Mouse (Mus musculus) hindbrain, embryonic 16.5 days (tissue): ENCODE results near the gene Car7. TPM values are rescaled to one million over a fixed set of nuclear protein-coding genes. Genes with fewer than 3 reads are reported as not detected.
A peak's percentile ranks its signal among the peaks of the same experiment; 100 is the strongest.

Source experiments
- ATAC-seq: fragments of 200-750 bp; cut with Nextera tagmentation; 2 replicates; pipeline ENCODE4 v1.8.0; 2017; ENCODE audit warnings: moderate TSS enrichment, moderate library complexity
- H3K27ac ChIP-seq: fragments of 300-500 bp; sonication (generic); 2 replicates; pipeline ENCODE4 v1.5.1; 2014; ENCODE audit warnings: low read depth, mild to moderate bottlenecking, control low read depth, low read length, moderate library complexity
- H3K27me3 ChIP-seq: fragments of 300-500 bp; sonication (generic); replicated peaks from 2 replicates; pipeline ENCODE4 v1.6.1; 2014; ENCODE audit warnings: low read length; ENCODE audit not compliant: control insufficient read depth, insufficient read depth
- H3K36me3 ChIP-seq: fragments of 300-500 bp; sonication (generic); 2 replicates; pipeline ENCODE4 v1.6.1; 2014; ENCODE audit warnings: mild to moderate bottlenecking, low read length, moderate library complexity, mixed read lengths; ENCODE audit not compliant: control insufficient read depth, insufficient read depth
- H3K4me1 ChIP-seq: fragments of 300-500 bp; sonication (generic); 2 replicates; pipeline ENCODE4 v1.6.1; 2014; ENCODE audit warnings: low read depth, low read length; ENCODE audit not compliant: control insufficient read depth, insufficient read depth
- H3K4me2 ChIP-seq: fragments of 300-500 bp; sonication (generic); 2 replicates; pipeline ENCODE4 v1.6.1; 2014; ENCODE audit warnings: mild to moderate bottlenecking, low read length, control low read depth, moderate library complexity
- H3K4me3 ChIP-seq: fragments of 300-500 bp; sonication (generic); 2 replicates; pipeline ENCODE4 v1.5.1; 2014; ENCODE audit warnings: mild to moderate bottlenecking, low read length, control low read depth, moderate library complexity
- H3K9ac ChIP-seq: fragments of 300-500 bp; sonication (generic); 2 replicates; pipeline ENCODE4 v1.6.1; 2014; ENCODE audit warnings: low read depth, mild to moderate bottlenecking, control low read depth, low read length, moderate library complexity
- H3K9me3 ChIP-seq: fragments of 300-500 bp; sonication (generic); 2 replicates; pipeline ENCODE4 v1.6.1; 2014; ENCODE audit warnings: mild to moderate bottlenecking, low read length, moderate library complexity; ENCODE audit not compliant: control insufficient read depth
- WGBS: fragments of 180-500 bp; shearing (Covaris S2); extraction: QIAGEN DNeasy Blood & Tissue Kit; methylation state at CpG from one replicate; pipeline ENCODE4 v1.1.7; 2014; 5-methylcytosine and 5-hydroxymethylcytosine counted together
- polyA plus RNA-seq: library from polyadenylated mRNA; unstranded; fragments of >200 nt; fragmentation: Nextera tagmentation; extraction: Ambion mirVana; gene quantifications from 2 replicates; pipeline ENCODE4 v1.2.1, GENCODE M21; 2015

The Car7 gene
- polyA plus RNA-seq, 1 experiment from 2014 or later: 4.9 TPM

DNA sequence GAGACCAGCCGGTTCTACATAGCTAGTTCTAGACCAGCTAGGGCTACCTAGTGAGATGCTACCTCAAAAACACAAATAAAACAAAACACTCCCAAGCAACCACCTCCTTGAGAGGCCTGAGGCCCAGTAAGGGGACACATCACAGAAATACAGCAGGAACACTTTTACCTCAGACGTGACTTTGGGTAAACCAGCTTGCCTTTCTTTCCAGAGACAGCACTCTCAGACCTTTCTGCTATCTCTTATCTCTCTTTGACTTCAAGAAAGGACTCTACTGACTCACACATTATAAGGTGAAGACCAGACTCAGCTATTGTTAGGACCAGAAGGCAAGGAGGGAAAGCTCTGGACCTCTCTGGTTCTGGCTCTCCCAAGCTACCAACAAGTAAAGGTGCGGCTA, 55.8 kb downstream of the Car7 start:
- 91% methylated on average over 3 of the region's 3 CpGs for WGBS
- no peaks in the 10 kb centered on the region for H3K9me3 ChIP-seq
- H3K4me3 ChIP-seq: no peak overlapping the region
- H3K9ac ChIP-seq: no peak overlapping the region
- no peak for ATAC-seq
- H3K27ac ChIP-seq: no peak overlapping the region
- H3K4me1 ChIP-seq: peaks cover 6% of the 10 kb centered on the region
- H3K4me2 ChIP-seq: no peak overlapping the region; the same call in 1 of the 2 replicates
- no peaks in the 10 kb centered on the region for H3K27me3 ChIP-seq
- peaks cover 7% of the 10 kb centered on the region for H3K36me3 ChIP-seq

DNA sequence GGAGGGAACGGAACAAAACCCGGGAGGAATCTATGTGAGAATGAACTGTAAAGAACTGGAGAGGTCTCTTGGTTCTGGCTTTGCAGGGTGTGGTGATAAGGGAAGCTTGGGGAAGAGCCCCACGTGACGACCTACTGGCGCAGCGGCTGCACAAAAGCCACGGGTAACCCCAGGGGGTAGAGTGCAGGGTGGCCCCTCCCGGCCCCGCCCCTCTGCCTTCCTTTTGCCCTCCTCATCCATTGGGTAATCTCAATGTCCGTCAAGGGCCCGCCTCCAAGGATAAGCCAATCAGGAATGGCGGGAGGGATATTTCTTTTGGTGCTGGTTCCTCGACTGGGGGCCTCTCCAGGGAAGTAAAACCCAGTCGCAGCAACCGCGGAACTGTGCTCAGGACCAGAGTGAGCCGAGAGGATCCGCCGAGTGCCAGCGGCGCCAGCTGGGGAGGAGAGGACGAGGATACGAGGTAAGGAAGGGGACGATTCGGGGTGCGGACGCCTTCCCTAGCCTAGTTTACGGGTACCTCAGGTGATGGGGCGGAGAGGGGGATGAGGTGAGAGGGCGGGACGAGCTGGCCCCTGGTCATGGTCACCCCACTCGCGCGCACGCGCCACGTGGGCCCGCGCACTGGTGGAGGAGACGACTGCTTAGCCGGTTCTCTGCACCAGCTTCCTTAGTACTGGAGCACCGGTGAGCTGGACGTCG, 56.8 kb downstream of the Car7 start, which contains the start of gene Pdp2:
Pdp2 (plus strand) TSS at position 319 of the 702 bp plus-strand sequence.
- H3K27me3 ChIP-seq: no peaks in the 10 kb centered on the region
- H3K36me3 ChIP-seq: peaks cover 10% of the 10 kb centered on the region
- peak within 1 kb of the TSS; percentile 88 for H3K27ac ChIP-seq
- peak; percentile 99 for ATAC-seq
- peak within 1 kb of the TSS; percentile 83 for H3K4me2 ChIP-seq
- peak within 1 kb of the TSS; percentile 83 for H3K9ac ChIP-seq
- H3K9me3 ChIP-seq: no peaks in the 10 kb centered on the region
- peak within 1 kb of the TSS; percentile 77 for H3K4me3 ChIP-seq
- H3K4me1 ChIP-seq: peaks cover 6% of the 10 kb centered on the region
- WGBS: 0% methylated on average over 38 of the region's 44 CpGs

DNA sequence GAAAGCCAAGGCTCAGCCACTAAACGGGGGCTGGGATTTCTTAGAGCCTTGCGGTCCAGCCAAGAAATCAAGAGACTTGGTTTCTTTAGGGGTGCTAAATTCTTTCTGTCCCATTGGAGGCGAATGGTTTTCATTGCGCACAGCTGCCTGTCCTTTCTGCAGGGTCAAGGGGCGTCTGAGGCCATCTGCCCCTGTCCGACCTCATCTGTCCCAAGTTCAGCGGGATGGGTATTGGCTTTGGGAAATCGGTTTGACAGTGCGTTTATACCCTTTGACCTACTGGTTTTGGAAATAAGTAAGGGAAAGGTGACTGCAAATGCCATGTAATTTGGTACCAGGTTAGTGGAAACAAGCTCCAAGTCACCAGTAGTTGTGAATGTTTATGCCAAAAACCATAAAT, 57.4 kb downstream of the Car7 start:
- Histone ChIP-seq H3K9ac (peak overlapping the region; percentile 83), H3K27ac (peak overlapping the region; percentile 88), H3K4me3 (peak overlapping the region; percentile 77), H3K4me2 (peak overlapping the region; percentile 83), H3K36me3 (peaks cover 10% of the 10 kb centered on the region), H3K27me3 (no peaks in the 10 kb centered on the region), H3K4me1 (peaks cover 6% of the 10 kb centered on the region), H3K9me3 (no peaks in the 10 kb centered on the region)
- 2% methylated on average over 9 of the region's 9 CpGs for WGBS
- ATAC-seq: no peak; the same call in 1 of the 2 replicates

DNA sequence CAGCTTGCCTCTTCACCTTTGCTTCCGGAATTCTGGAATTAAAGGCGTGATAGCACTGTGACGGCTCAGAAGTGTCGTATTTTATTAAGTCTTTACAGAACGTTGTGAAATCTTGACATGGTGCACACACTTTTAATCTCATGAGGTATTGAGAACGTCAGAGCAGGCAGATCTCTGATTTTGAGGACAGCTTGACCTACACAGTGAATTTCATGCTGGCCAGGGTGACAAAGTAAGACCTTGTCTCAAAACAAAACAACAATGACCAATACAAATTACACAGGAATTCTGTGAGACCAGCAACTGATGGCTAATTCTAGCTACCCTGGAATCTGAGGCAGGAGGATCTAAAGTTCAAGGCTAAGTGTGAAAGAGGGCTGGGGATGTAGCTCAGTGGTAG, 58.1 kb downstream of the Car7 start:
- H3K36me3 ChIP-seq: peaks cover 10% of the 10 kb centered on the region
- H3K9me3 ChIP-seq: no peaks in the 10 kb centered on the region
- H3K27ac ChIP-seq: no peak overlapping the region
- WGBS: 76% methylated on average over 6 of the region's 6 CpGs
- H3K27me3 ChIP-seq: no peaks in the 10 kb centered on the region
- peak overlapping the region; percentile 83 for H3K4me2 ChIP-seq
- H3K4me3 ChIP-seq: no peak overlapping the region
- H3K9ac ChIP-seq: no peak overlapping the region
- H3K4me1 ChIP-seq: peaks cover 6% of the 10 kb centered on the region
- ATAC-seq: no peak

DNA sequence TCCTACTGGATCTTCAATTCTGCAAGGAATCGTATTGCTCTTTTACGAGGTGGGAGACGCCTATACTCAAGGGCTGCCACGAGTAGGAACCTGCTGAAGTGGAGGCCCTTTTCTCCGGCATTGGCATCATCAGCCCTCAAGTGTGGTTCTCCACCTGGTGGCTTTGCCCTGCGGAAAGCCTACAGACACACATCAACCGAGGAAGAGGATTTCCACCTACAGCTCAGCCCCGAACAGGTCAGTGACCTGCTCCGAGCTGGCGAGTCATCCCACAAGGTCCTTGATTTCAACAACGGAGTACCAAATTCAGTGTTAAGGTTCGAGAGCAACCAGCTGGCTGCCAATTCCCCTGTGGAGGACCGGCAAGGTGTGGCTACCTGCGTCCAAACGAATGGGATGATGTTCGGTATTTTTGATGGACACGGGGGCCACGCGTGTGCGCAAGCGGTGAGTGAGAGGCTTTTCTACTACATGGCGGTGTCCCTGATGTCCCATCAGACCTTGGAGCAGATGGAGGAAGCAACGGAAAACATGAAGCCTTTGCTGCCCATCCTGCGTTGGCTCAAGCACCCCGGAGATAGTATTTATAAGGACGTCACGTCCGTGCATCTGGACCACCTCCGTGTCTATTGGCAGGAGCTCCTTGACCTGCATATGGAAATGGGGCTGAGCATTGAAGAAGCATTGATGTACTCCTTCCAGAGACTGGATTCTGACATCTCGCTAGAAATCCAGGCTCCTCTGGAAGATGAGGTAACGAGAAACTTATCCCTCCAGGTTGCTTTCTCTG, 59.2 kb downstream of the Car7 start:
- Histone ChIP-seq H3K4me3 (no peak overlapping the region), H3K9me3 (no peaks in the 10 kb centered on the region), H3K27me3 (no peaks in the 10 kb centered on the region), H3K36me3 (peaks cover 10% of the 10 kb centered on the region), H3K4me1 (peaks cover 6% of the 10 kb centered on the region), H3K27ac (no peak overlapping the region), H3K4me2 (no peak overlapping the region), H3K9ac (no peak overlapping the region)
- 95% methylated on average over 31 of the region's 31 CpGs for WGBS
- no peak for ATAC-seq

DNA sequence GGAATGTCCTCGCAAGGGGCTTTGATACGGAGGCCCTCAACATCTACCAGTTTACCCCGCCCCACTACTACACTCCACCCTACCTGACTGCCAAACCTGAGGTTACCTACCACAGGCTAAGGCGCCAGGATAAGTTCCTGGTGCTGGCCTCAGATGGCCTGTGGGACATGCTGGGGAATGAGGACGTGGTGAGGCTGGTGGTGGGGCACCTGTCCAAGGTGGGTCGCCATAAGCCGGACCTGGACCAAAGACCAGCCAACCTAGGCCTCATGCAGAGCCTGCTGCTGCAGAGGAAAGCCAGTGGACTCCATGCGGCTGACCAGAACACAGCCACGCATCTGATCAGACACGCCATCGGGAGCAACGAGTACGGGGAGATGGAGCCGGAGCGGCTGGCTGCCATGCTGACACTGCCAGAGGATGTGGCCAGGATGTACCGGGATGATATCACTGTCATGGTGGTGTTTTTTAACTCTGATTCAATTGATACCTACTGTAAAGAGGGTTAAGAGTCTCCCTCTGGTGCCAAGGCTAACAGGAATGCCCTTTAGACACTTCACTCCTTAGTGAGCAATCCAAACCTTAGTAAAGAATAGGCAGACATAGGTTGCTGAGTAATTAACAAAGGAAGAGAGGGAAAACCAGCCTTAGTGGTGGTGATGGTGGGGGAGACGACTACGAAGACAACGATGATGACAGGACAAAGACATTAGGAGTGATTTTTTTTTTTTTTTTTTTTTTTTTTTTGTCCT, 60.3 kb downstream of the Car7 start:
- H3K9me3 ChIP-seq: no peaks in the 10 kb centered on the region
- no peak overlapping the region for H3K4me3 ChIP-seq
- H3K4me2 ChIP-seq: no peak overlapping the region
- H3K4me1 ChIP-seq: peaks cover 6% of the 10 kb centered on the region
- H3K9ac ChIP-seq: no peak overlapping the region
- H3K27ac ChIP-seq: no peak overlapping the region
- H3K36me3 ChIP-seq: peaks cover 10% of the 10 kb centered on the region
- ATAC-seq: no peak
- WGBS: 96% methylated on average over 19 of the region's 19 CpGs
- H3K27me3 ChIP-seq: no peaks in the 10 kb centered on the region

DNA sequence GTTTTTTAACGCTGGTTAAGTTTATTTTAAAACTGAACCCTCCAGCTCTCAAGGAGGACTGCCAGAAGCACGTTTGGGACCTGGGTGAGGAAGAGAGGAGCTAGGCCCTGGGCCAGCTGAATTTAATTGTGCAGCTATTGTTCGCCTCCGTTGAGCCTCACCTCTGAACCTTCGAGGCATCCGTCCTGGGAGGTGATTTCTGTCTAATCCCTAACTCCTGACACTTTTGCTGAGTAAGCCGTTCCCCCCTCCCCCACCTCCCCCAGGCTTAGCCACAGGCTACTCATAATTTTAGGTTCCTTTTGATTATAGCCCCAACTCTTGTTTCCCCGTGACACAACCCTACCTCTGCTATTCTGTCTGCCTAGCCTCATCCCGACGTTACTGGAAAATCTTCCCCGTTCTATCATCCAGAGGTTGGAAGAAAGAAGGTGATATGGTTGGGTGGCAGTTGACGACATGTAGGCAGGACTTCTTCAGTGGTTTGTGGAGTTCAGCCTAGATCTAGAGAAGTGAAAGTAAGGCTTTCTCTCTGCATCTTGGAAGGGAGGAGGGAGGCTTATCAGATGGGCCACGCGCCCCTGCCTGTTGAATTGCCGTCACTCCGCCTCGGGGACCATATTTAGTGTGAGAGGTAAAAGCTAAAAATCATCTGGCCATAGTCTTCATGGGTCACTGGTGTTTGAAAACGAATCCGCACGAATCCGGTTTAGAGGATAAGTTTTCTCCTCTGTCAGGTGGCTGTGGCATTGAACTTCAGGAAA, 61.5 kb downstream of the Car7 start:
- Histone ChIP-seq H3K4me2 (no peak overlapping the region), H3K4me1 (peaks cover 6% of the 10 kb centered on the region), H3K27ac (no peak overlapping the region), H3K27me3 (no peaks in the 10 kb centered on the region), H3K9ac (no peak overlapping the region), H3K36me3 (peaks cover 10% of the 10 kb centered on the region), H3K4me3 (no peak overlapping the region), H3K9me3 (no peaks in the 10 kb centered on the region)
- WGBS: 90% methylated on average over 21 of the region's 21 CpGs
- ATAC-seq: no peak

DNA sequence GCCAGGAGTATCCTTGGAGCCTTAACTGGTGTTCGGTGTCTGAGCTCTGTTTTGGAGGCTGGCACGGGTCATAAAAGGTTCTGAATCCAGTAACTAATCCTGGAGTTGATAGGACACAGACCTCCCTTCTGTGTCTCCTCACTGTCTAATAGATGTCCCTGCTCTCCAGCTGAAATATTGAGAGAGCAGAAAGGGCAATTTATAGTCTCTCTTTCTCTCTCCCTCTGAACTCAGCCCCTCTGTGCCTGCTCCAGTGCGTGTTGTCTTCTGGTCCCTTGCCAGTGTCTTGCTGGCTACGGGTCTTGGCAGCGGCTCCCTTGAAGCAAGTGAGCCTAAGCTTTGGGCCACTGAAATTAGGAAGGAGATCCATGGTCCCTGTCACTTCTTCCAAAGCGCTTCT, 63.2 kb downstream of the Car7 start:
- Histone ChIP-seq H3K4me2 (no peak overlapping the region), H3K9me3 (no peaks in the 10 kb centered on the region), H3K4me1 (peaks cover 4% of the 10 kb centered on the region; the same call in 1 of the 2 replicates), H3K9ac (no peak overlapping the region), H3K4me3 (no peak overlapping the region), H3K36me3 (peaks cover 10% of the 10 kb centered on the region), H3K27ac (no peak overlapping the region), H3K27me3 (no peaks in the 10 kb centered on the region; the same call in 1 of the 2 replicates)
- ATAC-seq: no peak
- WGBS: 66% methylated on average over 6 of the region's 6 CpGs
